Mouse (Mus musculus) midbrain, postnatal 0 days (tissue): ENCODE results near the gene Ctsj. TPM values are rescaled to one million over a fixed set of nuclear protein-coding genes. Genes with fewer than 3 reads are reported as not detected.

Experiments used
- ATAC-seq: fragments of 200-750 bp; cut with Nextera tagmentation; 2 replicates; pipeline ENCODE4 v1.8.0; 2017; ENCODE audit warnings: moderate number of reproducible peaks, mild to moderate bottlenecking, moderate TSS enrichment, moderate library complexity; ENCODE audit not compliant: low FRiP score
- DNase-seq: peaks from one replicate; pipeline ENCODE4 v3.0.0-alpha.2; 2015; ENCODE audit warnings: low spot score
- H3K27ac ChIP-seq: fragments of 300-500 bp; sonication (generic); 2 replicates; pipeline ENCODE4 v1.5.1; 2014; ENCODE audit warnings: low read depth, mild to moderate bottlenecking, low read length, mixed read lengths
- H3K27me3 ChIP-seq: fragments of 300-500 bp; sonication (generic); 2 replicates; pipeline ENCODE4 v1.6.1; 2014; ENCODE audit warnings: low read length, control low read depth, mixed read lengths; ENCODE audit not compliant: insufficient read depth
- H3K36me3 ChIP-seq: fragments of 300-500 bp; sonication (generic); 2 replicates; pipeline ENCODE4 v1.6.1; 2014; ENCODE audit warnings: low read length, control low read depth, mixed read lengths; ENCODE audit not compliant: insufficient read depth
- H3K4me1 ChIP-seq: fragments of 300-500 bp; sonication (generic); 2 replicates; pipeline ENCODE4 v1.6.1; 2014; ENCODE audit warnings: mild to moderate bottlenecking, control low read depth, antibody characterized with exemption, low read length, mixed read lengths; ENCODE audit not compliant: insufficient read depth
- H3K4me2 ChIP-seq: fragments of 300-500 bp; sonication (generic); 2 replicates; pipeline ENCODE4 v1.6.1; 2014; ENCODE audit warnings: low read depth, mild to moderate bottlenecking, low read length, mixed read lengths; ENCODE audit not compliant: poor library complexity, severe bottlenecking
- H3K4me3 ChIP-seq: fragments of 300-500 bp; sonication (generic); 2 replicates; pipeline ENCODE4 v1.5.1; 2014; ENCODE audit warnings: low read depth, mild to moderate bottlenecking, low read length, moderate library complexity
- H3K9ac ChIP-seq: fragments of 300-500 bp; sonication (generic); replicated peaks from 2 replicates; pipeline ENCODE4 v1.6.1; 2014; ENCODE audit warnings: mild to moderate bottlenecking, low read length, moderate library complexity, mixed read lengths; ENCODE audit not compliant: poor library complexity, severe bottlenecking
- H3K9me3 ChIP-seq: fragments of 300-500 bp; sonication (generic); 2 replicates; pipeline ENCODE4 v1.6.1; 2016; ENCODE audit warnings: low read length, control low read depth
- CTCF ChIP-seq: IDR thresholded peaks from 2 replicates; pipeline ENCODE4 v1.5.1; 2016; ENCODE audit warnings: antibody characterized with exemption, mild to moderate bottlenecking
- WGBS: fragments of 180-500 bp; shearing (Covaris S2); extraction: QIAGEN DNeasy Blood & Tissue Kit; methylation state at CpG from one replicate; pipeline ENCODE4 v1.1.7; 2014; 5-methylcytosine and 5-hydroxymethylcytosine counted together
- polyA plus RNA-seq: library from polyadenylated mRNA; unstranded; fragments of >200 nt; fragmentation: Nextera tagmentation; extraction: Ambion mirVana; gene quantifications from 2 replicates; pipeline ENCODE4 v1.2.1, GENCODE M21; 2015
- total RNA-seq: library from RNA; depleted of rRNA; stranded (reverse); fragments of >200 nt; gene quantifications from 2 replicates; pipeline ENCODE4 v1.2.3, GENCODE M21; 2014; rRNA removed

The Ctsj gene
- total and polyA plus RNA-seq, 2 experiments from 2014 or later = not detected

DNA sequence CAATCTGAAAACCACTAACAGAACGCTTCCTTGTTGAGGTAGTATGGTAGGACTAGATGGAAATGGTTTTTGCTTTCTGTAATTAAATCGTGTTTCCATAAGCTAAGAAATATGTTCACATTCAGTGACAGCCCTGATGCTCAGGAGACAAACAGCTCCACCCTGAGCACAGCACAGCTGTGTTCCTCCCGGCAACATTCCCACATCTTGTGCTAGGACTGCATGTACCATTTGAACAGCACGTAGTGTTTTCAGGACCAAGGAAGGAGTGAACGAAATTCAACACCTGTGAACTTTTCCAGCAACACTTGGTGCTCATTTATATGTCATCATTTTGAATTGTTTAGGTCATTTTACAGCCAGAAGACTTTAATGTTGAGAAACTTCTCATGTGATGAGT is 44.1 kb downstream of the Ctsj start:
- Histone ChIP-seq H3K36me3 (no peaks in the 10 kb centered on the region), H3K4me3 (no peak overlapping the region), H3K27ac (no peak overlapping the region), H3K27me3 (no peaks in the 10 kb centered on the region), H3K9ac (no peak overlapping the region), H3K4me2 (no peak overlapping the region), H3K4me1 (no peaks in the 10 kb centered on the region), H3K9me3 (peaks cover 18% of the 10 kb centered on the region)
- no peak for TF ChIP-seq CTCF
- no peak for DNase-seq
- no peak for ATAC-seq
- 67% methylated on average over 5 of the region's 5 CpGs for WGBS

Other genes with a start within 250 kb of the Ctsj start
- not detected in 2 replicates for gene BC051665, start 219.6 kb downstream of the Ctsj start, total RNA-seq
- not detected in 2 replicates for gene BC051665, start 219.6 kb downstream of the Ctsj start, polyA plus RNA-seq
- gene Ctsll3, start 203.1 kb downstream of the Ctsj start, total RNA-seq = not detected in 2 replicates
- not detected in 2 replicates for gene Ctsll3, start 203.1 kb downstream of the Ctsj start, polyA plus RNA-seq
- 0.22 and 0.38 TPM in 2 replicates for gene 4930486L24Rik, start 141.5 kb downstream of the Ctsj start, total RNA-seq
- not detected in 2 replicates for gene 4930486L24Rik, start 141.5 kb downstream of the Ctsj start, polyA plus RNA-seq
- gene Gm49392, start 109.1 kb downstream of the Ctsj start, total RNA-seq = not detected in 2 replicates
- gene Gm49392, start 109.1 kb downstream of the Ctsj start, polyA plus RNA-seq = not detected in 2 replicates
- 2.0 and 3.2 TPM in 2 replicates for gene Ctla2b, start 108.5 kb downstream of the Ctsj start, total RNA-seq
- 0.54 and 1.9 TPM in 2 replicates for gene Ctla2b, start 108.5 kb downstream of the Ctsj start, polyA plus RNA-seq
- gene Tpbpb, start 101.1 kb downstream of the Ctsj start, total RNA-seq = not detected in 2 replicates
- not detected in 2 replicates for gene Tpbpb, start 101.1 kb downstream of the Ctsj start, polyA plus RNA-seq
- not detected in 2 replicates for gene Gm49393, start 70.4 kb downstream of the Ctsj start, total RNA-seq
- gene Gm49393, start 70.4 kb downstream of the Ctsj start, polyA plus RNA-seq = not detected in 2 replicates
- gene Gm49391, start 69.4 kb downstream of the Ctsj start, total RNA-seq = 6.0 and 10.1 TPM in 2 replicates
- gene Gm49391, start 69.4 kb downstream of the Ctsj start, polyA plus RNA-seq = 0.34 and 0.75 TPM in 2 replicates
- gene Ctla2a, start 69.3 kb downstream of the Ctsj start, total RNA-seq = 8.5 and 13.0 TPM in 2 replicates
- 32.0 and 39.9 TPM in 2 replicates for gene Ctla2a, start 69.3 kb downstream of the Ctsj start, polyA plus RNA-seq
- gene Tpbpa, start 64.0 kb downstream of the Ctsj start, total RNA-seq = not detected in 2 replicates
- not detected in 2 replicates for gene Tpbpa, start 64.0 kb downstream of the Ctsj start, polyA plus RNA-seq
- gene Ctsq, start 34.7 kb upstream of the Ctsj start, total RNA-seq = not detected in 2 replicates
- gene Ctsq, start 34.7 kb upstream of the Ctsj start, polyA plus RNA-seq = not detected in 2 replicates
- not detected in 2 replicates for gene Ctsr, start 158.3 kb upstream of the Ctsj start, total RNA-seq
- gene Ctsr, start 158.3 kb upstream of the Ctsj start, polyA plus RNA-seq = not detected in 2 replicates
- gene Cts6, start 197.5 kb upstream of the Ctsj start, total RNA-seq = not detected in 2 replicates
- not detected in 2 replicates for gene Cts6, start 197.5 kb upstream of the Ctsj start, polyA plus RNA-seq
- not detected in 2 replicates for gene Cts8, start 249.4 kb upstream of the Ctsj start, total RNA-seq
- not detected in 2 replicates for gene Cts8, start 249.4 kb upstream of the Ctsj start, polyA plus RNA-seq